Mouse (Mus musculus) lung, embryonic 14.5 days (tissue): ENCODE measurements around the gene Evx1. TPM values are rescaled to one million over a fixed set of nuclear protein-coding genes. Genes with fewer than 3 reads are reported as not detected.
A peak's percentile ranks its signal among the peaks of the same experiment; 100 is the strongest.

Experiments
- ATAC-seq: fragments of 200-750 bp; cut with Nextera tagmentation; 2 replicates; pipeline ENCODE4 v1.8.0; 2017; ENCODE audit warnings: mild to moderate bottlenecking, moderate TSS enrichment, moderate library complexity; ENCODE audit not compliant: insufficient read depth
- DNase-seq: peaks from one replicate; pipeline ENCODE4 v3.0.0-alpha.2; 2015
- H3K27ac ChIP-seq: fragments of 300-500 bp; sonication (generic); 2 replicates; pipeline ENCODE4 v1.5.1; 2014; ENCODE audit warnings: low read depth, mild to moderate bottlenecking, moderate library complexity
- H3K27me3 ChIP-seq: fragments of 300-500 bp; sonication (generic); 2 replicates; pipeline ENCODE4 v1.6.1; 2014; ENCODE audit warnings: low read length, control low read depth; ENCODE audit not compliant: insufficient read depth
- H3K36me3 ChIP-seq: fragments of 300-500 bp; sonication (generic); 2 replicates; pipeline ENCODE4 v1.6.1; 2014; ENCODE audit warnings: control low read depth; ENCODE audit not compliant: insufficient read depth
- H3K4me1 ChIP-seq: fragments of 300-500 bp; sonication (generic); 2 replicates; pipeline ENCODE4 v1.6.1; 2014; ENCODE audit warnings: antibody characterized with exemption, control low read depth; ENCODE audit not compliant: insufficient read depth
- H3K4me2 ChIP-seq: fragments of 300-500 bp; sonication (generic); 2 replicates; pipeline ENCODE4 v1.6.1; 2014; ENCODE audit warnings: mild to moderate bottlenecking
- H3K4me3 ChIP-seq: fragments of 300-500 bp; sonication (generic); 2 replicates; pipeline ENCODE4 v1.5.1; 2014; ENCODE audit warnings: low read depth, low read length
- H3K9ac ChIP-seq: fragments of 300-500 bp; sonication (generic); 2 replicates; pipeline ENCODE4 v1.6.1; 2014
- H3K9me3 ChIP-seq: fragments of 300-500 bp; sonication (generic); 2 replicates; pipeline ENCODE4 v1.6.1; 2016; ENCODE audit warnings: low read depth, low read length, control low read depth
- CTCF ChIP-seq: IDR thresholded peaks from 2 replicates; pipeline ENCODE4 v1.5.1; 2016; ENCODE audit warnings: antibody characterized with exemption, low read depth
- WGBS: fragments of 180-500 bp; shearing (Covaris S2); extraction: QIAGEN DNeasy Blood & Tissue Kit; methylation state at CpG from one replicate; pipeline ENCODE4 v1.1.7; 2014; 5-methylcytosine and 5-hydroxymethylcytosine counted together
- polyA plus RNA-seq: library from polyadenylated mRNA; unstranded; fragments of >200 nt; fragmentation: Nextera tagmentation; extraction: Ambion mirVana; gene quantifications from 2 replicates; pipeline ENCODE4 v1.2.1, GENCODE M21; 2014

Evx1 gene
- polyA plus RNA-seq, 1 experiment from 2014 or later = not detected

DNA sequence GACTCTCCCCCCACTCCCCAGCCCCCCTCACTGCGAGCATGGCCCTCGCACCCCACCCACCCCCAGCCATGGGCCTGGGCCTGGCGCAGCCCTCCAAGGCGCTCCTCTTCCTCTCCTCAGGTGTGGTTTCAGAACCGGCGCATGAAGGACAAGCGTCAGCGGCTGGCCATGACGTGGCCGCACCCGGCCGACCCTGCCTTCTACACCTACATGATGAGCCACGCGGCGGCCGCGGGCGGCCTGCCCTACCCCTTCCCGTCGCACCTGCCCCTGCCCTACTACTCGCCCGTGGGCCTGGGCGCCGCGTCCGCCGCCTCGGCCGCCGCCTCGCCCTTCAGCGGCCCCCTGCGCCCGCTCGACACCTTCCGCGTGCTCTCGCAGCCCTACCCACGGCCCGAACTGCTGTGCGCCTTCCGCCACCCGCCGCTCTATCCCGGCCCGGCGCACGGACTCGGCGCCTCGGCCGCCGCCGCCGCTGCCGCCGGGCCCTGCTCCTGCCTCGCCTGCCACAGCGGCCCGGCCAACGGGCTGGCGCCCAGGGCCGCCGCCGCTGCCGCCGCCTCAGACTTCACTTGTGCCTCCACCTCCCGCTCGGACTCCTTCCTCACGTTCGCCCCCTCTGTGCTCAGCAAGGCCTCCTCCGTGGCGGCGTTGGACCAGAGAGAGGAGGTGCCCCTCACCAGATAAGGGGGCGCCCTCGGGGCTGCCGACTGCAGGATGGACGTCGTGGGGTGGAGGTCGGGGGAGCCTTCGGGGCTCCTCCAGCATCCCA lies 3.3 kb downstream of the Evx1 start:
- ATAC-seq (0 out of 2 replicates have a peak, but pooled peaks have one; percentile 22), DNase-seq (peak; percentile 40)
- H3K27ac ChIP-seq = no peak overlapping the region
- TF ChIP-seq CTCF = no peak
- H3K36me3 ChIP-seq = no peaks in the 10 kb centered on the region
- H3K9me3 ChIP-seq = no peaks in the 10 kb centered on the region
- H3K4me2 ChIP-seq = peak overlapping the region; percentile 60
- H3K27me3 ChIP-seq = peaks cover 98% of the 10 kb centered on the region
- 0 out of 2 replicates have a peak, but pooled peaks cover 8% of the 10 kb centered on the region for H3K4me1 ChIP-seq
- 3% methylated on average over 76 of the region's 81 CpGs for WGBS
- no peak overlapping the region; the same call in 1 of the 2 replicates for H3K9ac ChIP-seq
- peak overlapping the region; percentile 35 for H3K4me3 ChIP-seq

DNA sequence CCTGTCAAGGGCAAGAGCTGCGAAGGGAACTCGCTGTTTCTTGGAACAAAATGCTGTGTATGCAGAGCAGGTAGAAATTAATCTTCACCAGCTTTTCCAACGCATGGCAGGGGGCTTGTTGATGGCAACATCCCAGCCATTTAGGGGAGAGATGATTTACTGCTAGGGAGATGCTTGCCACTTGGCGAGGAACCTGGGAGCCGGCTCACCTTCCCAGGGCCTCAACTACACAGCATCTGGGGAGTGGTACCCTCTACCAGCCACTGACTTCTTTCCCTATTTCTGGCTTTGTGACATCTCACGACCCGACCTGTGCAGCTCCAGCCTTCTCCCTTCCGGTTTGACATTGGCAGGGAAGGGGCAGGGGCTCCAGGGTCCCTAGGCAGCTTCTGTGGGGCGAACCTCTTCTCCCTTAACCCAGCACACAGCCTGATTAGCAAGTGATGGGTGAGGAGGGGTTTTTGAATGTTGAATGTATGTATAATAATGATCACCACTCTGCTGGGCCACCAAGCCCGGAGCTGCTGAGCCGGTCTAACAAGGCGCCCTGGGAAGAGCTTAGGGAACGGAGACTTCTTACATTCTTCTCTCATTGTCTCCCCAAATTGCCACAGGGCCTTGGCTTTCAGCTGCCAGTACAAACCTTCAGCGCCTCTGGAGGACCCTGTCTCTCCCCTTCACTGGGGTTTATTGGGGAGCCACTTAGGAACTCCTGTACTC lies 4.3 kb downstream of the Evx1 start:
- no peak for ATAC-seq
- Histone ChIP-seq H3K36me3 (no peaks in the 10 kb centered on the region), H3K4me1 (0 out of 2 replicates have a peak, but pooled peaks cover 8% of the 10 kb centered on the region), H3K27me3 (peaks cover 98% of the 10 kb centered on the region), H3K9me3 (no peaks in the 10 kb centered on the region), H3K9ac (no peak overlapping the region), H3K4me2 (no peak overlapping the region), H3K4me3 (no peak overlapping the region), H3K27ac (no peak overlapping the region)
- DNase-seq = no peak
- 25% methylated on average over 14 of the region's 14 CpGs for WGBS
- TF ChIP-seq CTCF = no peak

DNA sequence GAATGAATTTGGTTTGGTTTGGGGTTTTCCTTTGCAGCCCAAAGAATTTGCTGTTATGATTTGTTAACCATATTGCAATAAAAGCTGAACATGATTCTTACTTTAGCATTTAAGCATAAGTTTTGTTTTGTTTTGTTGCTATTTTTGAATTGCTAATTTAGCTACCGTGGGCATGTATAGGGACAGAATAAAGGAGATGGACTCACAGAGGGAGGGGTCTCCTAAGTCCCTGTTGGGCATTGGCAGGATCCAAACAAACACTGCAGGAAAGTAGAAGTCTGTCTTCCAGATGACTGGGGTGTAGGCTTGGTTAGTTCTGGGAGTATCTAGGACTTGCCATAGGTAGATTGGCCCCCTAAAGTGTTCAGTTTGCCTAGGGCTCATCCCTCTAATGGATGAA lies 5.0 kb downstream of the Evx1 start:
- H3K4me2 ChIP-seq = no peak overlapping the region
- no peak overlapping the region for H3K9ac ChIP-seq
- no peaks in the 10 kb centered on the region for H3K36me3 ChIP-seq
- WGBS = 43% methylated on average over 1 of the region's 1 CpGs
- no peaks in the 10 kb centered on the region for H3K9me3 ChIP-seq
- H3K27ac ChIP-seq = no peak overlapping the region
- no peak for TF ChIP-seq CTCF
- no peak overlapping the region for H3K4me3 ChIP-seq
- DNase-seq = no peak
- H3K27me3 ChIP-seq = peaks cover 98% of the 10 kb centered on the region
- no peak for ATAC-seq
- H3K4me1 ChIP-seq = 0 out of 2 replicates have a peak, but pooled peaks cover 8% of the 10 kb centered on the region

DNA sequence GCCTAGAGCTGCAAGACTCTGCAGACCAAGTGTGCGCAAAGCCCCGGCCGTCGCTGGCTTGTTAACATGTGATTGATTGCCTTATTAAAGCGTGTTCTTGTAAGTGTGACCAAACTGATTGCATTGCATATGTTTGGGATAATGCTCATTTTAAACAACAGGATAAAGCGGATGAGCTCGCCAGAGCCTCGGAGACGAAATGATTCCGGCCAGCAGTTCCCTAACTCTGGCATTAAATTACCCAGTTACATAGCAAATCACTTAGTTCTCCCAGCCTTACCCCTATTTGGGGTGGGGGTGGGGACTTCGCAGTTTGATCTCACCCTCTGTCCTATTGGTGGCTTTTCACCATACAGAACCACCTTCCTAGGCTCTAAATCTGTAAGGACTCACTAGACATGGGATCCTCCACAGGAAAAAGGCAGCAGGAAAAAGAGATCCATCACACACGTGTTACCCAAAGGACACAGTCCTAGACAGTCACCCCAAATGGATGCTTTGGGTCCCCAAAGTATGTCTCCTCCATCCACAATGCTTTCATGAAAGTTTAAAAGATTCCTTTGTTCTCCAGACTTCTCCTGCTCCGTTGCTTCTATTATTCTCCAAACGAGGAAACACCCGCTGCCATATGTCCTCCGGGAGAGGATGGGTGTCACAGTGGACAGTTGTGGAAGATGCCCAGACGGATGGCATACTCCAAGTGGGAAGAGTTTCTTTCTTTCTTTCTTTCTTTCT lies 6.8 kb downstream of the Evx1 start:
- Histone ChIP-seq H3K36me3 (no peaks in the 10 kb centered on the region), H3K4me2 (no peak overlapping the region), H3K4me3 (no peak overlapping the region), H3K27ac (no peak overlapping the region), H3K9me3 (no peaks in the 10 kb centered on the region), H3K27me3 (peaks cover 96% of the 10 kb centered on the region), H3K9ac (no peak overlapping the region), H3K4me1 (0 out of 2 replicates have a peak, but pooled peaks cover 5% of the 10 kb centered on the region)
- 5% methylated on average over 17 of the region's 17 CpGs for WGBS
- DNase-seq (peak; percentile 31), ATAC-seq (no peak; the same call in 1 of the 2 replicates)
- TF ChIP-seq CTCF = no peak

DNA sequence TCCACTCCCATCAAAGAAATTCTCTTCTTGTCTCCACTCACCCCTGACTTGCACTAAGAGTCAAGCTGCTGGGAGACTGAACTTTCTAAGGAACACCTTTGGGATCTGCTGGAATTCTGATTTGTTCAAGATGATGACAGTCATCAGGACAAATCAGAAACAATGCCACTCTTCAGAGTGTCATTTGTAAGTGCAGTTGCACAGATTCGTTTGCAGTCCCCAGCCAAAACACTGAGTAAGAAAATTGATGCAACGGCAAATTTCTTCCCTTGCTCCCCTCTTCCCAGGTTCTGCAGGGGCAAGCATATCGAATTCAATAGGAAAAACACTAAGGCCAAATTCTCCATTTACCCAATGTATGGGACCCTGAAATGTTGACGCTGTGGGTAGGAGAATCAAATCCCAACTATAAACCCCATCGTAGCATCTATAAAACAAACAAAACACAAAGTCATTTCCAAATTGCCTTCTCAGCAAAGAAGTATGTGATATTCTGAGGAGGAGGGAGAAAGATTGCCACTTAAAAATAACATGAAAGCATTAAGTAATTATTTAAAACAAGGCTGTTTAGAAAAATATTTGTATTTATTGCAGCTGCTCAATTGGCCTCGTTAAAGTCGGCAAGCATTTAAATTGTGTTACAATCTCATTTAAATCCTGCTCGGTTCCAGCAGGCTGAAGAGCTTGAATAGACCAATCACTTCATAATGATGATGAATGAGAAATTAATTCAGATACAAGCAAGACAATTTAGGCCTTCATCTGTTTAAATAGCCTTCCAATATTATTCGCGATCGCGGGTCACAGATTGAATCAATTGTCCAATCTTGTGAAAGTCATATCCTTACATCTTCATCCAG lies 7.9 kb downstream of the Evx1 start:
- Histone ChIP-seq H3K9ac (no peak overlapping the region), H3K4me2 (no peak overlapping the region), H3K27me3 (peaks cover 85% of the 10 kb centered on the region), H3K27ac (no peak overlapping the region), H3K36me3 (no peaks in the 10 kb centered on the region), H3K4me3 (no peak overlapping the region), H3K4me1 (0 out of 2 replicates have a peak, but pooled peaks cover 5% of the 10 kb centered on the region), H3K9me3 (no peaks in the 10 kb centered on the region)
- DNase-seq = peak; percentile 26
- TF ChIP-seq CTCF = no peak
- 6% methylated on average over 12 of the region's 12 CpGs for whole genome bisulfite sequencing
- no peak for ATAC-seq

DNA sequence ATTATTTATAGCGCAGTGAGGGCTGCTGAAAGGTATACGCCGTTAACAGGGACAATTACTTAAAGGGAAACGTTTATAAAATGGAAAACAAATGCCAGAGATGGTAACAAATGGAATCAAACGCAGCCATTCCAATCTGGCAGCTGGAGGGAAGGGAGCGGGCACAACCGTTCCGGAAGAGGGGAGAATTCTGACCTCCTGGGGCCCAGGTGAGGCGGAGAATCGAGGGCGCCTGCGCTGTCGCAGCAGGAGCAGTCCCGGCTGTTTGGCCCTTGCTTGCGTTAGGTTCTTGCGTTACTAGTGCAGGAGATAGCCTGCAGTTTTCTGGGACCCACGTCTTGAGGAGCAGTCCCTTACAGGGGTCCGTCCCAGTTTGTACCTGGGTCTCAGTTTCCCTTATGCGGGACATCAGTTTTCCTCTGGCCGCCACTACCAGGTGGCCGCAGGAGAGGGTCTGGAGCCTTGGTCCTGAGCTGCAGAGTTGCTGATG lies 8.6 kb downstream of the Evx1 start:
- DNase-seq = no peak
- no peak for ATAC-seq
- 2% methylated on average over 21 of the region's 21 CpGs for WGBS
- Histone ChIP-seq H3K9me3 (no peaks in the 10 kb centered on the region), H3K27me3 (peaks cover 78% of the 10 kb centered on the region), H3K4me3 (no peak overlapping the region), H3K9ac (no peak overlapping the region), H3K27ac (no peak overlapping the region), H3K36me3 (no peaks in the 10 kb centered on the region), H3K4me2 (no peak overlapping the region), H3K4me1 (no peaks in the 10 kb centered on the region)
- no peak for TF ChIP-seq CTCF
